Mouse (Mus musculus) T-helper 1 cell (primary cell): ENCODE results near the gene Nedd4.

Experiments used
- in situ Hi-C: fragments of 300-600 bp; cut with MboI, MseI; formaldehyde crosslinking; loops from one replicate; pipeline ENCODE4 v1.15.1; 2025; ENCODE audit warnings: high pct_unique_total_duplicates

Nedd4 gene

GRCm38 (mm10) chr9:72719143-72719542 lies 57.0 kb downstream of the Nedd4 start:
- in situ Hi-C loops: no loop called here

- in situ Hi-C loops: no loop called here
Measured at GRCm38 (mm10) chr9:72721221-72721620, 59.1 kb downstream of the Nedd4 start.

GRCm38 (mm10) chr9:72722622-72723021 lies 60.5 kb downstream of the Nedd4 start:
- in situ Hi-C loops: no loop called here

- in situ Hi-C loops: no loop called here
Measured at GRCm38 (mm10) chr9:72724491-72725221, 62.5 kb downstream of the Nedd4 start.

- in situ Hi-C loops: no loop called here
Measured at GRCm38 (mm10) chr9:72733966-72734365, 71.8 kb downstream of the Nedd4 start.

- in situ Hi-C loops: no loop called here
Measured at GRCm38 (mm10) chr9:72735822-72736410, 73.8 kb downstream of the Nedd4 start.

GRCm38 (mm10) chr9:72741206-72741605 lies 79.1 kb downstream of the Nedd4 start:
- in situ Hi-C loops: no loop called here

- in situ Hi-C loops: no loop called here
Measured at GRCm38 (mm10) chr9:72746278-72746677, 84.1 kb downstream of the Nedd4 start.

GRCm38 (mm10) chr9:72750272-72750671 lies 88.1 kb downstream of the Nedd4 start:
- in situ Hi-C loops: no loop called here

GRCm38 (mm10) chr9:72752656-72753055 lies 90.5 kb downstream of the Nedd4 start:
- in situ Hi-C loops: no loop called here

GRCm38 (mm10) chr9:72753741-72754140 lies 91.6 kb downstream of the Nedd4 start:
- in situ Hi-C loops: no loop called here

- in situ Hi-C loops: no loop called here
Measured at GRCm38 (mm10) chr9:72757143-72757542, 95.0 kb downstream of the Nedd4 start.

- in situ Hi-C loops: no loop called here
Measured at GRCm38 (mm10) chr9:72758705-72759131, 96.6 kb downstream of the Nedd4 start.

GRCm38 (mm10) chr9:72763050-72763718 lies 101.0 kb downstream of the Nedd4 start:
- in situ Hi-C loops: no loop called here

GRCm38 (mm10) chr9:72766789-72767349 lies 104.7 kb downstream of the Nedd4 start:
- in situ Hi-C loops: loop anchor here (5.0 kb wide), 1 partner anchor 120 kb away; no protein-coding TSS in a partner anchor

- in situ Hi-C loops: loop anchor here (10.0 kb wide), 1 partner anchor 90 kb away; no protein-coding TSS in a partner anchor
Measured at GRCm38 (mm10) chr9:72775022-72775421, 112.9 kb downstream of the Nedd4 start.

GRCm38 (mm10) chr9:72779004-72779403 lies 116.9 kb downstream of the Nedd4 start:
- in situ Hi-C loops: loop anchor here (10.0 kb wide), 1 partner anchor 86 kb away; no protein-coding TSS in a partner anchor

- in situ Hi-C loops: loop anchor here (10.0 kb wide), 1 partner anchor 85 kb away; no protein-coding TSS in a partner anchor
Measured at GRCm38 (mm10) chr9:72779733-72780132, 117.6 kb downstream of the Nedd4 start.

GRCm38 (mm10) chr9:72780694-72781093 lies 118.5 kb downstream of the Nedd4 start:
- in situ Hi-C loops: no loop called here

GRCm38 (mm10) chr9:72781466-72781865 lies 119.3 kb downstream of the Nedd4 start:
- in situ Hi-C loops: no loop called here

- in situ Hi-C loops: no loop called here
Measured at GRCm38 (mm10) chr9:72782121-72782520, 120.0 kb downstream of the Nedd4 start.

GRCm38 (mm10) chr9:72787732-72788131 lies 125.6 kb downstream of the Nedd4 start:
- in situ Hi-C loops: no loop called here
